Mouse (Mus musculus) left cerebral cortex, postnatal 4 days (tissue): ENCODE data around the gene Efcab2. TPM values are rescaled to one million over a fixed set of nuclear protein-coding genes. Genes with fewer than 3 reads are reported as not detected.
A peak's percentile ranks its signal among the peaks of the same experiment; 100 is the strongest.

Experiments used
- DNase-seq: peaks from one replicate; pipeline ENCODE4 v3.0.0-alpha.2; 2022
- intact Hi-C: fragments of 180-260 bp; cut with DNase I; formaldehyde crosslinking; loops from one replicate; pipeline ENCODE4 v1.15.1; 2025
- total RNA-seq, 2 experiments: library from RNA; stranded (reverse); gene quantifications; 2 replicates each; pipeline ENCODE4 v1.2.3; 2021

Efcab2 gene
- total RNA-seq, result 1 to 10 TPM; 6.2 to 8.3 TPM

DNA sequence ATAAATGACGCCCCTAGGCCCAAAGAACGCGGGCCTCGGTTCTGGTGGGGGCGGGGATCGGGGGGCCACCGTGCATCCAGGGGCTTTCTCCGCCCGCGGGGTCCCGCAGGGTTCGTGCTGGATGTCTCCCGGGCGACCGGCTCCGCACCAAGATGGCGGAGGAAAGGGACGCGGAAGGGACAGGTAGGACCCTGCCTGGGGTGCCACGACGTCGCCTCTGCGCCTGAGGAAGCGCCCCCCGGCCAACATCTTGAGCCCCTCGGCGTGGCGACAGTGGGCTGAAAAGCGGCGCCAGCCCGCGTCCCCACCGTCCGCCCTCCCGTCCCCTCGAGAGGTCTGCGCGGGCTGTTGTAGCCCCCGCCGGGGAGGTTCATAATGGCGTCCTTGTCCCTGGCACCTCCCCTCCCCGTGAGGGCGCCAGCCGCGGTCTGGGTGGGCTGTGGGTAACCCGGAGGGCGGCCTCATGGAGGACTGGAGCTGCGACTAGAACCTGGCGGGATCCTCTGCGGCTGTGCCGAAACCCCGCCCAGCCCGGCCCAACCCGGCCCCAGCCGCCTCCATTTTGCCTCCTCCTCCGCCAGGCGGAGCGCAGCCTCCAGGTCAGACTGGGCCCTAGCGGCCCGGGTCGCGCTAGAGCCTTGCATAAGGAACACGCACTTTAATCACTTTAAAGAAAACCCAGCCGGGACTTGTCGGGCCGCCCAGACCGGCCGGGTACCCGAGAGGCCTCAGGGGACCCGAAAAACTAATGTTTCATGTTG, at the start of gene Efcab2:
Gene Efcab2, plus strand, starts transcription at position 135 of the 761 bp plus-strand sequence.
- intact Hi-C loops, result loop anchor here (2.0 to 5.0 kb wide), 2 partner anchors 69 to 84 kb away; partner anchors contain the start of gene Hnrnpu
- DNase-seq, result peak; percentile 95

DNA sequence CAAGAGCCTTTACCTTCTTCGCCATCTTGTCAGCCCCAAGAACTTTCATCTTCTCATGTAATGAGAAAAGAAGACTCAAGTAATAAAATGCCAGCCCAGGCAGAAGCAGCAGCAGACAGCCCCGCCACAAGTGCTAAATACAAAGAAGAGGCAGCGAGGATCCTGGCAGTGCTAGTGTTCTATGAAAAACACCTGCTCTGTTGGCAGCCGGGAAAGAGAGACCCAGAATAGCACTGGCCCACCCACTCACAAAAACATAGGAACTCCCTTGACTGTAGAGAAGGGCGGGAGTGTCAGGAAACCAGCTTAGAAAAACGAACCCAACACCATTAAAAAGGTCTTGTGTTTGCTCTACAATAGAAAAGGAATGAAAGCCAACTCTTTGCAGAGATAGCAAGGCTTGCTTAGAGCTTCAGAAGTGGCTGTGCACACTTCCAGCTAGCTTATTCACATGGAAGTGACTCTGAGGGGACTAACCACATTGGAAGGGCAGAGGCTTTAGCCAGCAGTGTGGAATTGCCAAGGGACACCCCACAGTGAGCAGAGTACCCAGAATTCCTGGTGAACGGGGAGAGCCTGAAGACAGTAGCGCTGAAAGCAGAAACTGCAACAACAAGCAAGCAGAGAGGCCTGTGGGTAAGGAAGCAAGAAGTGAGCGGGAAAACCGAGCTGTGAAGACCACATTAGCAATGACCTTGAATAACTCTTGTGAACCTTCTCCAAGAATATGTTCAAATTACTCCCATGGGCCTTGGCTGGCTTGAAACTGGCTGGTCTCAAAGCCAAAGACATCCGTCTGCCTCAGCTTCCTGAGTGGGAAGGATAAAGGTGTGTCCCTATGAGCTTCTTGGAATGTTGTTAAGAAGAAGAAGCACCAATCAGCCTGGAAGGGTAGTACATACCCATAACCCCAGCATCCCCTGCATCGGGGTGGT, 47.8 kb upstream of the Efcab2 start:
- intact Hi-C loops, result no loop called here
- peak; percentile 14 for DNase-seq

DNA sequence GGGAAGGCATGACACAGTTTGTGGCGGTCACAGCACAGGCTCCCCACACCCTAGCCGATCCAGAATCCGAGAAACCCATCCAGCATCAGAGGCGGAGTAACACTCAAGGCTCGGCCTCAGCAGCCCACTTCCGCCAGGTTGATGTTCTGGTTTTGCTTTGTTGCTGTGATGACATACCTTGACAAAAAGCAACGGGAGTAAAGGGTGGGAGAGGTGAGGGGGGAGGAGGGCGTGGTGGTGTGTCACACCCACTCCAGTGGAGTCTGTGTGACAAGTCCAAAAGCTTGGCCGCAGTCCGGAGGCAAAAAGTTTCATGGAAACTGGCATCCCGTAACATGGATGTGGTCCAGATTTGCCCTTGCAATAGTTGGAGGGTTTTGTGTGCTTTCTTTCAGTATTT, 45.6 kb upstream of the Efcab2 start:
- intact Hi-C loops, result no loop called here
- no peak for DNase-seq

DNA sequence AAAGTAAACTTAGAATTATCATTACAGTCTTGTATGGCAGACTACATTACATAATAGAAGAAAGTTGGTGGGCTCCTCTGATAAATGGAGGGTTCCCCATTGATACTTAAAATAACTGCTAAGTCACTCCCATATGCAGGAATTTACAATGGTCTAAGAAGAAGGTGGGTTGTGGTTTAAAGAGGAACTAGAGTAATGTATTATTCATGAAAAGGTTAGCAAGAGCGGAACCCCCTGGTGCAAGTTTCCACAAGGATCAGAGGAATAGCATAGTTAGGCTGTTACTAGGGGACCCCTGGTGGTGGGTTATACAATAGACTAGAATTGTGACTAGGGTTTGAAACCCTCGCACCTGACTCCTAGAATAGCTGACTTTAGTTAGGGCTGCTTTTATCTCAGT, 45.2 kb upstream of the Efcab2 start:
- intact Hi-C loops, result no loop called here

DNA sequence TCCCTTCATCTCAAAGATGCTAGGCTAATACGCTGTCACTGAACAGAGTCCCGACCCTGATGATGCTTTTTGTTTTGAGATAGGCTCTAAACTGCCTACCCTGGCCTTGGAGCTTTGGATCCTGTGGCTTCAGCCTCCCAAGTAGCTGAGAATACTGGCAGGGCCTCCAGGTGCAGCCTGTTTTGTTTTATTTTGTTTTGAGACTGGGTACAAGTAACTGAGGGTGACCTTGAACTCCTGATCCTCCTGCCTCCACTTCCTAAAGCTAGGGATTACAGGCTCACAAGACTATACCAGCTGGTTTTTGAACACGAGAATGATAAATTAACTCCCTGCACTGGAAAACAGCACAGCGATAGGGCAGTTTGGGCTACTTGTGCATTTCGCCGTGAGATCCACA, 40.7 kb upstream of the Efcab2 start:
- intact Hi-C loops, result no loop called here
- DNase-seq, result no peak

More for the DNA sequence above, 45.2 kb upstream of the Efcab2 start:
- no peak for DNase-seq

DNA sequence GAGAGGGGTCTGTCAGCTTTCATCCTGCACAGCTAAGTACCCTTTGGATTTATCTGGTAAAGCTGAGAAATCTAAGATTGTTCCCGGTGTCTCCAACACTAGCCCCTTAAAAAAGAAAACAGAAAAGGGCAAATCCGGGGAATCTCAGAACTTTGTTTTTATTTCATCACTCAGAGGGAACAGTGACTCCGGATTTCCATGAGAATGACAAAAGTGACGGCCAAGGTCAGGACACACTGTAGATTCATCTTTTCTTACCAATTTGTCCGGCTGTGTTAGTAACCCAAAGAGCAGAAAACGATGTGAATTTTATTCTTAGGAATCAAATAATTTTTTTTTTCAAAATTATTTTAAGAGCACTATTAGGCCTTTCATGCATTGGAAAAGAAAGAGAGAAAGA, 37.8 kb upstream of the Efcab2 start:
- intact Hi-C loops, result no loop called here
- DNase-seq, result no peak

DNA sequence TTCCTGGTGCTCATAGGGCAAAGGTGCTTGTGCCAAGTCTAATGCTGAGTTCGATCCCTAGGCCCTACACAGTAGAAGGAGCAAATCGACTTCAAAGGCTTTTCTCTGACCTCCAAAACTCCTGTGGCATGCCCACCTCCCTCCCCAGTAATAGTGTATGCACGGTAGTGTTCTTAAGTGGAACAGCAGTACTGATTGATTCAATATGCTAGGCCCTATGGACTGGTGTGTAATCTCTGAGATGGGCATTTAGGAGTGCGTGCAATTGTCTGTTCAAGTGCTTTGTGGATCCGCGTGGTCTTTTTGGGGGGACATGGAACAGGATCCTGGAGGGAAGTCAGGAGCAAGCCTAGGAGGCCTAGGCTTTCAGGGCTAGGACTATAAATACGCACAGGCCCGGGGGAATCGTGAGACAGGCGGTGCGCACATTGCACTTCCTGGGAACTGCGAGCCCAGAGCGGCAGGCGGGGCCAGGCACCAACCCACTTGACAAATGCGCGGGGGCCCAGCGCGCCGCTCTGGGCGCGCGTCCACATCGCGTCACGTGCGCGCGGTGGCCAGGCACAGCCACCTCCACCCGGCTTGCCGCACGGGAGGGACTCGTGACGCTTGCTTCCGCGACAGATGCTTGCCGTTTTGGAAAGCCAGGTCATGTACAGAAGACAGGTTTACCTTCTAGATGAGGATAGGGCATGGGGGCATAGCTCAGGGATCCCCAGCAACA, 37.2 kb upstream of the Efcab2 start:
- intact Hi-C loops, result no loop called here
- peak; percentile 92 for DNase-seq

DNA sequence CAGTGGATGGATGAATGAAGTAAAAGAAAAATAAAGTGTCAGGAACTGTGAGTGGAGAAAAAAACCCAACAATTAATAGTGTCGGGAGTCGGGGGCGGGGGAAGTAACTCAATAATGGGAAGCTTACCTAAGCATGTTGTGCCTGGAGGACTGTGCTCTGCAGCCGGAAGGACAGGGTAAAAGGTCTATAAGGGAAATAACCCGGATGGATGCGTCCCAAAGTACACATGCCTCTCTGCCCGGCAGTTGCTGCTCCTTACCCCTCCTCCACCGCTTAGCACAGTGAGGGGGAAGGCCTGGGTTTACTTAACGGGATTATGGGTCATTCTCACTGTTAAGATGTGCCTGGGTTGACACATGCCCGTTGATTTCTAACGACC, 36.6 kb upstream of the Efcab2 start:
- intact Hi-C loops, result no loop called here
- DNase-seq, result peak; percentile 43

DNA sequence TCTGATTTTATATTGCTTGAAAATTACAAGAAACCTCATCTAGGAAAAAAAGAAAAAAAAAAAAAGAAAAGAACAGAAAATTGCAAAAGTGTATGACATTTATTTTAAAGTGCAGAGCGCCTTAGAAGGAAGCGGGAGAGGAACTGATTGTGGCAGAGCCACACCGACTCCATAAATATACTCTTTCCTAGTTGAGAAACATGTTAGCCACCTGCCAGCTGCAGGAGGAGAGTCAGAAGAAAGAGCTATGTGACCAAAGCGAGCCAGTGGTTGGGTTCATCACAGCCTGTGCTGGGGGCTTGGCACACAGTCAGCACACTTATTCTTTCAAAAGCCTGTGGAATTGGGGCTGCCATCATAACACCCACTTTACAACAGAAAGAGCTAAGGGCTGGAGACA, 33.2 kb upstream of the Efcab2 start:
- DNase-seq, result no peak
- intact Hi-C loops, result no loop called here

DNA sequence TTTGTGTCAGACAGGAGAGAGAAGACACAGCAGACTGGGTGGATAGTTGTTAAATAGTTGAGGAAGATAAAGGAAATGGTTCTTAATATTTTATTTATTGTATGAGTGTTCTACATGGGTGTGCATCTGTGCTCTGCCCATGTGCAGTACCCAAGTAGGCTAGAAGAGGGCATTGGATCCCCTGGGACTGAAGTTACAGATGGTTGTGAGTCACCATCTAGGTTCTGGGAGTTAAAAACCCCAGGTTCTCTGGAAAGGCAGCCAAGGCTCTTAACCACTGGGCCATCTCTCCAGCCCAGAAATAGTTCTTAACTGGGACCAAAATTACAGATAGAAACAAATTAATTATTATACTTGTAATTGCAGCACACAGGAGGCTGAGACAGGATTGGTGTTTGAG, 30.5 kb upstream of the Efcab2 start:
- intact Hi-C loops, result no loop called here
- no peak for DNase-seq

DNA sequence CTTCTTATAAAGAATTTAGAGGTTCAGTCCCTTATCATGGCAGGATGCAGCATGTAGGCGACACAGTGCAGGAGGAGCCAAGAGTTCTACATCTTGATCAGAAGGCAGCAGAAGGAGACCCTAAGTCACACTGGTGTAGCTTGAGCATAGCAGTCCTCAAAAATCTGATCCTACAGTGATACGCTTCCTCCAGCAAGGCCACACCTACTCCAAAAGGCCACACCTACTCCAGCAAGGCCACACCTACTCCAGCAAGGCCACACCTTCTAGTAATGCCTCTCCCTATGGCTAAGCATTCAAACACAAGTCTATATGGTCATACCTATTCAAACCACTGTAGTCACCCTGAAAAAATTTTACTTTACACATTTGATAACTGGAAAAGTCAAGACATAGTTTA, 29.8 kb upstream of the Efcab2 start:
- intact Hi-C loops, result no loop called here
- DNase-seq, result no peak

DNA sequence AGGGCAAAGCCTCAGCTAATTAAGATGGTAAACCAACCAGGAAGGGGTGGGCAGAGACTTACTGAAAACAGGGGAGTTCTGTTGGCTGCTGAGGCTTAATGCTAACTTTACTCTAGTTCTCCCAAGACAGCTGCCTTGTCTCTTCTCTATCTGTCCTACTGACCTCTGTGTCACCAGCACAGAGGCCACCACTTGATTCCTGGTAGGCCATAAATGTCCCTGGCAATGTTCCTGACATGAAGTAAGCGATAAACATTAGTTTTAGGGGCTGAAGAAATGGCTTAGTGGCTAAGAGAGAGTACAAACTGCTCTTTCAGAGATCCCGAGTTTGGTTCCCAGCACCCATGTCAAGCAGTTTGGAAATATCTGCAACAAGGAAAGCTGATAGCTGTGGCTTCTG, 29.0 kb upstream of the Efcab2 start:
- no peak for DNase-seq
- intact Hi-C loops, result no loop called here

DNA sequence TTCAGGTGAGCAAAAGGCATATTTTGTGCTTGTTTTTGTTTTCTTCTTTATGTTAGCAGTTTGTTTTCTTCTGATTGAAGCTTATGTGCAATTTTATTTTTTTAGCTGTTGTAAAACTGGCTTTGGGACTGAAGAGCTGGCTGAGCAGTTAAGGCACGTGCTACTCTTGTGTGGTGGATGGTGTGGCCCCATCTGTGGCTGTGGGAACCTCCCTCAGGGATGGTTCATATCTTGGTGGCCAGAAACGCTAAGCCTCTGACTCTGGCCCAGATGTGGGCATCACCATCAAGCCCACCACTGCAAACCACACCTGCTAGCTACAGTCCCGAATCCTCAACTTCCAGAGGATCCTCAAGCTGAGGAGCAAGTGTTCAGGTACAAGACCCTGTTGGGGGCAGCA, 27.8 kb upstream of the Efcab2 start:
- intact Hi-C loops, result no loop called here
- no peak for DNase-seq

DNA sequence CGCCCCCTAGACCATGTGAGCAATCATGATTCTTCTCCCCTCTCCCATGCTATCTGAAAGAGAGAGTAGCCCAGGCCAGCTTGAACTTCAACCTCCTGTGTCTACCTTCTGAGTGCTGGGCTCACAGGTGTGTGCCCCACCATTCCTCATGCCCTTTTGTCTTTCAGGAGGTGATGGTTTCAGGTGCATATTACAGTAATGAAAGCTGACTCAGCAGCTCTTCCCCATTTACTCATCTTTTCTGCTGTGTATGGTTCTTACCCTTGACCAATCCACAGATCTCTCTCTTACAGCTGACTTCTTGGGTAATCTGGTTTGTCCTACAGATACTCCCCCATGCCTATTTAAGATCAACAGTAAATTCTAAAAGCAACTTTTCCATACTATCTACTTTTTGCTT, 26.7 kb upstream of the Efcab2 start:
- intact Hi-C loops, result no loop called here
- DNase-seq, result no peak

DNA sequence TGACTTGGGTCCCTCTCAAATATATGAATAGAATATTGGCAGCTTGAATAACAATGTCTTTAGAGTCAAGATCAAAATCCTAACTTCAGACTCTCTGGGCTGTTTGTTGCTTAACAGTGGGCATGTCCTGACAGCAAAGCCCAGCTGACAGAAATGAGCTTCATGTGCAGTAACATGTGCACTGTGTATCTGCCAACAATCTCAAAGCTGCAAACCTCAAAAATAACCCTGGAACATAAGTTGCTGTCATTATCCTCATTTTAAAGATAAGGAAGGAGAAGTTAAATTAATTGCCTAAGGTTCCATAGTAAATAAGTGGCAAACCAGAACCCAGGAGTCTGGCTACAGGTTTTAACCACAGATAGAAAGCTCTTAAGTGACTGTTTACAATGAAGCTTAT, 23.7 kb upstream of the Efcab2 start:
- intact Hi-C loops, result no loop called here
- no peak for DNase-seq

DNA sequence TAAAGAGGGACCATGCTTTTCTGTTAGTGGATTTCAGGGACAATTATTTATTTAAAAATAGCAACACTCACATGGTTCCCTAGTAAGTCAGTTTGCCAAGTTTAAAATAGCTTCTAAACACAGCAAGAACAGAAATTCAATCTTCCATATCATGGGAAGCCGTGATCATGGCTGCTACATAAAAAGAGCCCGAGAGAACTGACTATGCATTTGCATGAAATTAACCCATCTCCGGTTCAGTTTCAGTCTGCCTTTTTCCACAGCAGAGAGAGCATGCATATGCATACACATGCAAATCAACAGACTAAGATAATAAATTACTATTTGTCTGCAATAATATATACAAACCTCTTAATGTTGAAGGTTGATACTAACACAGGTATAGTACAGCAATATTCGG, 17.1 kb upstream of the Efcab2 start:
- intact Hi-C loops, result no loop called here
- DNase-seq, result no peak

DNA sequence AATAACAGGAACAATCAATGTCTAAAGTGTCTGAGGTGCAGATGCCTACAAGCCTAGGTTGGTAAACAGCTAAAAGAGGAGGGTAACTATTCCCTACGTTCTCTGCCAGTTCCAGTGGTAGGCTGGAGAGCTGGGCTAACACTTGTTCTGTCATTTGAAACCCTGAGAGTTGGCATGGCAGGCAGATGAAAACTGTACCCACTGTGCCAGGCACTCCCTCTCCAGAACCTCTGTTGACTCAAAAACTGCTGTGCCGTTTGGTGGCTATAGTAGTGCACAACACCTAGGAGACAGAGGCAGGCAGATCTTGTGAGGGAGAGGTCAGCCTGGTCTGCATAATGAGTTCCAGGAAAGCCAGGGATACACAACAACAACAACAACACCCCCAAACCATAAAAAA, 16.5 kb upstream of the Efcab2 start:
- no peak for DNase-seq
- intact Hi-C loops, result no loop called here

DNA sequence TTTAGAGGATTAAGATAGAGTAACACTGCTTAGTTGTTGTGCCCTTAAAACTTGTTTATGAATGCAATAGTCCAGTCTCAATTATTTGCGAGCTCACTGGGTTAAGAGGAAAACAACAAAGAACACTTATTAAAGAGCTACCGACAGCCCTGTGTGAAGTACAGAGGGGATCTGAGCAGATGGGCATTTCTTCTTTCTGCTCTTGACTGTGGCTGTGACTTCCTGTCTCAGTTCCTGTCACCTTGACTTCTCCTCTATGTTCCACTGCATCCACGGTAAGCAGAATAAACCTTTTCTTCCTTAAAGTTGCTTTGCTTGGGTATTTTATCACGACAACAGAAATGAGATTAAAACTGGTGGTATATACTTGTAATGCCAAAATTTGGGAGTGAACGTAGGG, 12.9 kb upstream of the Efcab2 start:
- DNase-seq, result no peak
- intact Hi-C loops, result no loop called here

DNA sequence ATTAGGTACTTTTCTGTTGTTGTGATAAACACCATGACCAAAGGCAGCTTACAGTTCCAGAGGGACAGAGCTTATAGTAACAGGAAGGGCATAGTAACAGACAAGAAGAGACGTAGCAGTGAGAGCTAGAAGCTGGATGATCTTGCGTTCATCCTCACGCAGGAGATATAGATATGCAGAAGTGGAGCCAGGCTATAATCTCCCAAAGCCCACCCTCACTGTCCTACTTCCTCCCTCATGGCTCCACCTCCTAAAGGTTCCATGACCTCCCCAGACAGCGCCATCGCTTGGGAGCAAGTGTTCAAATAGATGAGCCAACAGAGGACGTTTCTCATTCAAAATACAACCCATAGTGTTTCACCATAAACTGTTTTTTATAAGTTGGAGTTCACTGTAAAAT, 10.8 kb upstream of the Efcab2 start:
- intact Hi-C loops, result no loop called here
- no peak for DNase-seq

DNA sequence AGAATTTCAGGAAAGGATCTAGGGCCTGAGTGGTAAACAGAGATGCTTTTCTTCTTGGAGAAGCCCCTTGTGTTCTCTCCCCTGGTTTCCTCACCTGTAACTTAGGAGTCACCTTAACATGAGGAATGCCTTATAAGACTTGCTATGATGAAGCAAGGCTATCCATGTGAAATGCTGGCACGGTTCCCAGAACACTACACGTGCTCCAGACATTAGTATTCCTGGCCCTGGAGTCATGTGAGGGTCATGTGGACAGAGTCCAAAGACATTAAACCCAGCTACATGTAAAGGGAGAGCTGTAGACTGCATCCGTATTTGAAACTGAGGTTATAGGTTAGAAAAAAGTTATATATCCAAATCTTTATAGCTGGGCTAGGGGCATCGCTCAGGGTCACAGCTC, 9.5 kb upstream of the Efcab2 start:
- intact Hi-C loops, result no loop called here
- DNase-seq, result peak; percentile 34

DNA sequence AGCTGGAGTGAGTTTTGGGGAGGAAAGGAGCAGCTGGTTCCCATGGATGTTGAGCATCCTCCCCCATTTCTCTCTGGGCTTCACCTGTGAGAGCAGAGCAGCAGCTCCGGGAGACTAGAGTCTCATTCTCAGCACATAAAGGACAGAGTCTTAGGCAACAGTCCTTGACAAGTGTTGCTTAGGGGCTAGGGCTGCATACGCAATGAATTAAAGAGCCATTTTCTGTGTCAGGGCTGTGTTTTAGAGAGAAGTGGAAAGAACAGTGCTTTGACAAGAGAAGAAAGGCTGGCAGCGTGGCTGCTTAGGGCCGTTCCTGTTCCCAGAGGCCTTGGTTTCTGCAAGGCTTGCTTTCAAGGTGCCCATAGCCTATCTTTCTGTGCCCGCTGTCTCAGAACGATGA, 6.0 kb upstream of the Efcab2 start:
- intact Hi-C loops, result no loop called here
- DNase-seq, result no peak
